8 mouse cellular contexts compared by ENCODE assay signal in genomic region chr5:149678100-149678989, GRCm38 (mm10). TPM values are rescaled to one million over a fixed set of nuclear protein-coding genes. Genes with fewer than 3 reads are reported as not detected.
DNase-seq lines count a peak whose midpoint lies in the region; ATAC-seq and TF ChIP-seq lines count a peak whose summit lies in the region.

Gene B3glct, plus strand, starts transcription at chr5:149678230.

- peak; percentile 93 for DNase-seq in adrenal gland, postnatal 10 days
- DNase-seq in embryonic facial prominence, embryonic 10.5 days (ENCODE audit: low spot score) = peak; percentile 91
- no peak for DNase-seq in gonadal fat pad, adult 2 months (ENCODE audit: low read depth)
- peak; percentile 83 for DNase-seq in left cerebral cortex, postnatal 4 days
- DNase-seq in midbrain, embryonic 11.5 days (ENCODE audit: low spot score, missing footprints) = peak; percentile 99
- DNase-seq in right cerebral cortex, postnatal 4 days = peak; percentile 84
- DNase-seq in MN1 (ENCODE audit: low spot score) = no peak

- H3K9ac ChIP-seq in intestine, postnatal 0 days (ENCODE audit: low read depth, low read length) = peak within 1 kb of the TSS; percentile 80
- H3K9ac ChIP-seq in midbrain, embryonic 11.5 days (ENCODE audit: low read length) = peak within 1 kb of the TSS; percentile 87

- ATAC-seq in intestine, postnatal 0 days = peak; percentile 99
- ATAC-seq in midbrain, embryonic 11.5 days (ENCODE audit: low FRiP score) = peak; percentile 96

- peaks cover 15% of the 10 kb centered on the region for H3K4me1 ChIP-seq in embryonic facial prominence, embryonic 10.5 days
- no peaks in the 10 kb centered on the region for H3K4me1 ChIP-seq in intestine, postnatal 0 days (replicated peaks; ENCODE audit: control insufficient read depth, insufficient read depth, low read length)
- H3K4me1 ChIP-seq in midbrain, embryonic 11.5 days (ENCODE audit: control insufficient read depth, insufficient read depth, low read length) = peaks cover 9% of the 10 kb centered on the region; the same call in 1 of the 2 replicates

- under 1% methylated on average over 106 of the region's 106 CpGs for WGBS in embryonic facial prominence, embryonic 10.5 days
- under 1% methylated on average over 69 of the region's 106 CpGs for WGBS in intestine, postnatal 0 days
- under 1% methylated on average over 74 of the region's 106 CpGs for WGBS in midbrain, embryonic 11.5 days

- TF ChIP-seq CTCF in intestine, postnatal 0 days (IDR thresholded peaks at IDR 0.05; ENCODE audit: low read depth) = peak; percentile 90

- peak within 1 kb of the TSS; percentile 91 for H3K4me2 ChIP-seq in intestine, postnatal 0 days (replicated peaks; ENCODE audit: low read depth)
- H3K4me2 ChIP-seq in midbrain, embryonic 11.5 days = peak within 1 kb of the TSS; percentile 96

- H3K4me3 ChIP-seq in embryonic facial prominence, embryonic 10.5 days = peak within 1 kb of the TSS; percentile 86
- H3K4me3 ChIP-seq in intestine, postnatal 0 days (ENCODE audit: low read depth, low read length) = peak within 1 kb of the TSS; percentile 79
- peak within 1 kb of the TSS; percentile 74 for H3K4me3 ChIP-seq in midbrain, embryonic 11.5 days (ENCODE audit: low read depth, low read length)

- H3K9me3 ChIP-seq in embryonic facial prominence, embryonic 10.5 days = no peaks in the 10 kb centered on the region
- no peaks in the 10 kb centered on the region for H3K9me3 ChIP-seq in intestine, postnatal 0 days (ENCODE audit: control insufficient read depth)
- H3K9me3 ChIP-seq in midbrain, embryonic 11.5 days (ENCODE audit: control insufficient read depth, low read length) = no peaks in the 10 kb centered on the region

- no peaks in the 10 kb centered on the region for H3K36me3 ChIP-seq in embryonic facial prominence, embryonic 10.5 days (replicated peaks)
- no peaks in the 10 kb centered on the region for H3K36me3 ChIP-seq in intestine, postnatal 0 days (ENCODE audit: control insufficient read depth, insufficient read depth)
- no peaks in the 10 kb centered on the region for H3K36me3 ChIP-seq in midbrain, embryonic 11.5 days (ENCODE audit: control insufficient read depth, insufficient read depth, low read length)

- peak within 1 kb of the TSS; percentile 99 for H3K27ac ChIP-seq in embryonic facial prominence, embryonic 10.5 days (replicated peaks)
- peak within 1 kb of the TSS; percentile 87 for H3K27ac ChIP-seq in intestine, postnatal 0 days (ENCODE audit: low read depth, low read length)
- peak within 1 kb of the TSS; percentile 53; the same call in 1 of the 2 replicates for H3K27ac ChIP-seq in midbrain, embryonic 11.5 days (ENCODE audit: low read depth, low read length)

- no peaks in the 10 kb centered on the region for H3K27me3 ChIP-seq in embryonic facial prominence, embryonic 10.5 days (replicated peaks; ENCODE audit: low read depth, poor library complexity, severe bottlenecking)
- H3K27me3 ChIP-seq in intestine, postnatal 0 days (replicated peaks; ENCODE audit: control insufficient read depth, insufficient read depth, low read length) = no peaks in the 10 kb centered on the region
- no peaks in the 10 kb centered on the region for H3K27me3 ChIP-seq in midbrain, embryonic 11.5 days (ENCODE audit: control insufficient read depth, insufficient read depth, low read length)

- intact Hi-C loops in left cerebral cortex, postnatal 4 days (cut with DNase I) = loop anchor here (10.0 kb wide), 1 partner anchor 336 kb away; the partner anchor contains the start of gene Rxfp2

RNA-seq across cellular contexts. Expression of gene B3glct, which starts in this region (rescaled TPM):
- total RNA-seq in adrenal gland, postnatal 10 days (2021) = 10 to 100 TPM; 16.6 to 18.1 TPM
- 14.4 and 15.1 TPM in 2 replicates for polyA plus RNA-seq in embryonic facial prominence, embryonic 10.5 days (2016; fragmentation: Nextera tagmentation; extraction: Ambion mirVana)
- 8.9 and 11.1 TPM in 2 replicates for polyA plus RNA-seq in gonadal fat pad, adult 2 months (2012; rRNA removed)
- 10.7 and 11.2 TPM in 2 replicates for polyA plus RNA-seq in intestine, postnatal 0 days (2015; fragmentation: Nextera tagmentation; extraction: Ambion mirVana)
- 10 to 100 TPM; 27.0 to 33.5 TPM for total RNA-seq in left cerebral cortex, postnatal 4 days (2021)
- 16.0 and 18.7 TPM in 2 replicates for polyA plus RNA-seq in midbrain, embryonic 11.5 days (2014; fragmentation: Nextera tagmentation; extraction: Ambion mirVana)

Comparison
In these comparisons a context has a peak if more than half of its experiments do, and no peak if none do; other contexts are left out.
1. DNase-seq: peak in adrenal gland, postnatal 10 days (single experiment), embryonic facial prominence, embryonic 10.5 days (single experiment), left cerebral cortex, postnatal 4 days (single experiment), midbrain, embryonic 11.5 days (single experiment) and right cerebral cortex, postnatal 4 days (single experiment); none in gonadal fat pad, adult 2 months (single experiment) and MN1 (single experiment).
2. Peak in every context shown above with its lines, with median percentiles within 50 percentile points of each other: H3K27ac ChIP-seq and H3K4me3 ChIP-seq.